Mouse (Mus musculus) midbrain, embryonic 16.5 days (tissue): ENCODE measurements around the gene Clca3b. TPM values are rescaled to one million over a fixed set of nuclear protein-coding genes. Genes with fewer than 3 reads are reported as not detected.

Experiments
- polyA plus RNA-seq: library from polyadenylated mRNA; unstranded; fragments of >200 nt; fragmentation: Nextera tagmentation; extraction: Ambion mirVana; gene quantifications from 2 replicates; pipeline ENCODE4 v1.2.1, GENCODE M21; 2015

The Clca3b gene
- polyA plus RNA-seq, 1 experiment from 2014 or later, result not detected

Other genes starting within 250 kb of the Clca3b start
- 117 and 118 TPM in 2 replicates for gene Sh3glb1, start 129.0 kb downstream of the Clca3b start, polyA plus RNA-seq
- gene Clca3a1, start 88.4 kb downstream of the Clca3b start, polyA plus RNA-seq, result 0.78 and 0.98 TPM in 2 replicates
- not detected in 2 replicates for gene Clca3a2, start 29.9 kb downstream of the Clca3b start, polyA plus RNA-seq
- not detected in 2 replicates for gene Clca4b, start 83.2 kb upstream of the Clca3b start, polyA plus RNA-seq
- 0.07 TPM in 1 of 2 replicates, not detected in the other for gene Clca4a, start 125.7 kb upstream of the Clca3b start, polyA plus RNA-seq
- gene Clca1, start 183.4 kb upstream of the Clca3b start, polyA plus RNA-seq, result not detected in 2 replicates